Mouse (Mus musculus): ENCODE measurements around the gene Atg13. TPM values are rescaled to one million over a fixed set of nuclear protein-coding genes. Genes with fewer than 3 reads are reported as not detected.

Gene Atg13
- total and polyA plus RNA-seq, 2 experiments from 2014 or later, result 18.2 to 21.2 TPM

- no peak overlapping the region for H3K4me3 ChIP-seq (ENCODE audit: low read depth, low read length)
- ATAC-seq (ENCODE audit: insufficient read depth, low read depth), result no peak
These were observed 76.9 kb downstream of the Atg13 start for GRCm38 (mm10) chr2:91633334-91633977.

GRCm38 (mm10) chr2:91632316-91632715 is 78.1 kb downstream of the Atg13 start:
- Histone ChIP-seq H3K4me3 (ENCODE audit: low read depth, low read length) (no peak overlapping the region), H3K4me1 (ENCODE audit: control insufficient read depth, insufficient read depth) (no peaks in the 10 kb centered on the region), H3K9ac (replicated peaks; ENCODE audit: low read depth, low read length) (no peak overlapping the region), H3K27ac (ENCODE audit: low read depth) (no peak overlapping the region), H3K36me3 (replicated peaks; ENCODE audit: control insufficient read depth, insufficient read depth, low read length) (no peaks in the 10 kb centered on the region), H3K4me2 (ENCODE audit: low read depth, low read length) (no peak overlapping the region), H3K9me3 (replicated peaks; ENCODE audit: control insufficient read depth, low read length) (no peaks in the 10 kb centered on the region), H3K27me3 (ENCODE audit: control insufficient read depth, insufficient read depth, low read length) (no peaks in the 10 kb centered on the region)
- ATAC-seq (ENCODE audit: insufficient read depth, low read depth), result no peak
- no peak for TF ChIP-seq CTCF (IDR thresholded peaks at IDR 0.05; ENCODE audit: low read depth)
- 68% methylated on average over 5 of the region's 5 CpGs for WGBS
- no peak for DNase-seq (ENCODE audit: low spot score)

More at GRCm38 (mm10) chr2:91633334-91633977, 76.9 kb downstream of the Atg13 start:
- TF ChIP-seq CTCF (IDR thresholded peaks at IDR 0.05; ENCODE audit: low read depth) (no peak), EP300 (IDR thresholded peaks at IDR 0.05; ENCODE audit: low read depth) (no peak)
- H3K9me3 ChIP-seq (replicated peaks; ENCODE audit: control insufficient read depth, low read length), result no peaks in the 10 kb centered on the region
- no peak overlapping the region for H3K4me2 ChIP-seq (ENCODE audit: low read depth, low read length)
- DNase-seq (ENCODE audit: low spot score), result no peak
- H3K27me3 ChIP-seq (ENCODE audit: control insufficient read depth, insufficient read depth, low read length), result no peaks in the 10 kb centered on the region
- no peak overlapping the region for H3K27ac ChIP-seq (ENCODE audit: low read depth)
- no peak overlapping the region for H3K9ac ChIP-seq (replicated peaks; ENCODE audit: low read depth, low read length)
- no peaks in the 10 kb centered on the region for H3K36me3 ChIP-seq (replicated peaks; ENCODE audit: control insufficient read depth, insufficient read depth, low read length)
- WGBS, result 59% methylated on average over 12 of the region's 12 CpGs
- H3K4me1 ChIP-seq (ENCODE audit: control insufficient read depth, insufficient read depth), result no peaks in the 10 kb centered on the region

GRCm38 (mm10) chr2:91631826-91632225 is 78.5 kb downstream of the Atg13 start:
- WGBS, result 78% methylated on average over 5 of the region's 5 CpGs
- H3K36me3 ChIP-seq (replicated peaks; ENCODE audit: control insufficient read depth, insufficient read depth, low read length), result no peaks in the 10 kb centered on the region
- no peak overlapping the region for H3K4me3 ChIP-seq (ENCODE audit: low read depth, low read length)
- H3K4me2 ChIP-seq (ENCODE audit: low read depth, low read length), result no peak overlapping the region
- no peak overlapping the region for H3K27ac ChIP-seq (ENCODE audit: low read depth)
- TF ChIP-seq EP300 (IDR thresholded peaks at IDR 0.05; ENCODE audit: low read depth), result no peak
- TF ChIP-seq CTCF (IDR thresholded peaks at IDR 0.05; ENCODE audit: low read depth), result no peak
- no peak for DNase-seq (ENCODE audit: low spot score)
- no peaks in the 10 kb centered on the region for H3K27me3 ChIP-seq (ENCODE audit: control insufficient read depth, insufficient read depth, low read length)
- no peaks in the 10 kb centered on the region for H3K4me1 ChIP-seq (ENCODE audit: control insufficient read depth, insufficient read depth)
- no peak overlapping the region for H3K9ac ChIP-seq (replicated peaks; ENCODE audit: low read depth, low read length)
- no peaks in the 10 kb centered on the region for H3K9me3 ChIP-seq (replicated peaks; ENCODE audit: control insufficient read depth, low read length)
- ATAC-seq (ENCODE audit: insufficient read depth, low read depth), result no peak

GRCm38 (mm10) chr2:91630384-91630783 is 80.0 kb downstream of the Atg13 start:
- H3K27me3 ChIP-seq (ENCODE audit: control insufficient read depth, insufficient read depth, low read length), result no peaks in the 10 kb centered on the region
- WGBS, result 86% methylated on average over 12 of the region's 12 CpGs
- DNase-seq (ENCODE audit: low spot score) (no peak), ATAC-seq (ENCODE audit: insufficient read depth, low read depth) (no peak)
- no peaks in the 10 kb centered on the region for H3K9me3 ChIP-seq (replicated peaks; ENCODE audit: control insufficient read depth, low read length)
- no peak for TF ChIP-seq CTCF (IDR thresholded peaks at IDR 0.05; ENCODE audit: low read depth)
- no peak for TF ChIP-seq EP300 (IDR thresholded peaks at IDR 0.05; ENCODE audit: low read depth)
- H3K36me3 ChIP-seq (replicated peaks; ENCODE audit: control insufficient read depth, insufficient read depth, low read length), result no peaks in the 10 kb centered on the region
- H3K4me3 ChIP-seq (ENCODE audit: low read depth, low read length), result no peak overlapping the region
- H3K27ac ChIP-seq (ENCODE audit: low read depth), result no peak overlapping the region
- no peaks in the 10 kb centered on the region for H3K4me1 ChIP-seq (ENCODE audit: control insufficient read depth, insufficient read depth)
- H3K4me2 ChIP-seq (ENCODE audit: low read depth, low read length), result no peak overlapping the region
- H3K9ac ChIP-seq (replicated peaks; ENCODE audit: low read depth, low read length), result no peak overlapping the region

GRCm38 (mm10) chr2:91629682-91630081 is 80.7 kb downstream of the Atg13 start:
- ATAC-seq (ENCODE audit: insufficient read depth, low read depth) (0 out of 2 replicates have a peak, but pooled peaks have one; percentile 24), DNase-seq (ENCODE audit: low spot score) (no peak)
- H3K27ac ChIP-seq (ENCODE audit: low read depth), result no peak overlapping the region
- no peak overlapping the region for H3K4me3 ChIP-seq (ENCODE audit: low read depth, low read length)
- H3K4me2 ChIP-seq (ENCODE audit: low read depth, low read length), result no peak overlapping the region
- 73% methylated on average over 18 of the region's 18 CpGs for WGBS
- no peaks in the 10 kb centered on the region for H3K27me3 ChIP-seq (ENCODE audit: control insufficient read depth, insufficient read depth, low read length)
- no peaks in the 10 kb centered on the region for H3K36me3 ChIP-seq (replicated peaks; ENCODE audit: control insufficient read depth, insufficient read depth, low read length)
- H3K9me3 ChIP-seq (replicated peaks; ENCODE audit: control insufficient read depth, low read length), result no peaks in the 10 kb centered on the region
- H3K4me1 ChIP-seq (ENCODE audit: control insufficient read depth, insufficient read depth), result no peaks in the 10 kb centered on the region
- no peak for TF ChIP-seq CTCF (IDR thresholded peaks at IDR 0.05; ENCODE audit: low read depth)
- no peak for TF ChIP-seq EP300 (IDR thresholded peaks at IDR 0.05; ENCODE audit: low read depth)
- H3K9ac ChIP-seq (replicated peaks; ENCODE audit: low read depth, low read length), result no peak overlapping the region

GRCm38 (mm10) chr2:91628171-91628570 is 82.2 kb downstream of the Atg13 start:
- Histone ChIP-seq H3K4me3 (ENCODE audit: low read depth, low read length) (no peak overlapping the region), H3K36me3 (replicated peaks; ENCODE audit: control insufficient read depth, insufficient read depth, low read length) (no peaks in the 10 kb centered on the region), H3K27ac (ENCODE audit: low read depth) (no peak overlapping the region), H3K9me3 (replicated peaks; ENCODE audit: control insufficient read depth, low read length) (no peaks in the 10 kb centered on the region), H3K4me2 (ENCODE audit: low read depth, low read length) (no peak overlapping the region), H3K27me3 (ENCODE audit: control insufficient read depth, insufficient read depth, low read length) (no peaks in the 10 kb centered on the region), H3K9ac (replicated peaks; ENCODE audit: low read depth, low read length) (no peak overlapping the region), H3K4me1 (ENCODE audit: control insufficient read depth, insufficient read depth) (no peaks in the 10 kb centered on the region)
- WGBS, result 87% methylated on average over 8 of the region's 8 CpGs
- no peak for TF ChIP-seq EP300 (IDR thresholded peaks at IDR 0.05; ENCODE audit: low read depth)
- TF ChIP-seq CTCF (IDR thresholded peaks at IDR 0.05; ENCODE audit: low read depth), result no peak
- ATAC-seq (ENCODE audit: insufficient read depth, low read depth), result no peak
- DNase-seq (ENCODE audit: low spot score), result no peak
